Mouse (Mus musculus) C2C12 (cell line): ENCODE measurements at regions not wholly inside any gene's neighbourhood (a gene's known extent, or its start where the extent isn't known, plus 50 kb on each side); places are given as distances from the start of the nearest gene placed in this dataset.

Experiments used
- H3K27me3 ChIP-seq: one replicate; pipeline ENCODE4 v1.6.1; 2011; ENCODE audit not compliant: control insufficient read depth, insufficient read depth, insufficient read length
- H3K36me3 ChIP-seq: one replicate; pipeline ENCODE4 v1.6.1; 2011; ENCODE audit not compliant: control insufficient read depth, insufficient read depth
- H3K4me3 ChIP-seq: one replicate; pipeline ENCODE4 v1.5.1; 2011; ENCODE audit warnings: mild to moderate bottlenecking, control low read depth; ENCODE audit not compliant: poor library complexity, insufficient read depth, severe bottlenecking
- H3K79me2 ChIP-seq: one replicate; pipeline ENCODE4 v1.6.1; 2011; ENCODE audit not compliant: control insufficient read depth, insufficient read depth
- H3K79me3 ChIP-seq: one replicate; pipeline ENCODE4 v1.6.1; 2011; ENCODE audit warnings: low read depth, control low read depth
- H3ac ChIP-seq: one replicate; pipeline ENCODE3; 2011; ENCODE audit warnings: low read depth; ENCODE audit not compliant: control insufficient read depth, insufficient read length
- CEBPB ChIP-seq: IDR thresholded peaks from one replicate; pipeline ENCODE4 v1.6.1; 2011; ENCODE audit warnings: low read depth, mild to moderate bottlenecking, control low read depth, moderate library complexity
- CTCF ChIP-seq: IDR thresholded peaks from one replicate; pipeline ENCODE4 v1.5.1; 2011; ENCODE audit not compliant: control insufficient read depth, insufficient read depth, insufficient read length
- FOSL1 ChIP-seq: IDR thresholded peaks from one replicate; pipeline ENCODE4 v1.8.0; 2011; ENCODE audit warnings: mild to moderate bottlenecking, low read length; ENCODE audit not compliant: poor library complexity, insufficient read depth, severe bottlenecking
- MAX ChIP-seq: IDR thresholded peaks from one replicate; pipeline ENCODE4 v1.6.1; 2011; ENCODE audit warnings: mild to moderate bottlenecking, control low read depth
- MYOD1 ChIP-seq: IDR thresholded peaks from one replicate; pipeline ENCODE4 v1.6.1; 2011; ENCODE audit warnings: low read depth; ENCODE audit not compliant: control insufficient read depth, insufficient read length
- MYOG ChIP-seq: IDR thresholded peaks from one replicate; pipeline ENCODE4 v1.6.1; 2011; ENCODE audit not compliant: control insufficient read depth, insufficient read length; ENCODE audit errors: extremely low read depth
- USF1 ChIP-seq: IDR thresholded peaks from one replicate; pipeline ENCODE4 v1.6.1; 2011; ENCODE audit warnings: low read depth, mild to moderate bottlenecking, control low read depth, moderate library complexity

- TF ChIP-seq MYOG (no peak), USF1 (no peak), CTCF (no peak), FOSL1 (no peak), MYOD1 (no peak), CEBPB (no peak), MAX (no peak)
- peaks cover 28% of the 10 kb centered on the region for H3K27me3 ChIP-seq
- no peaks in the 10 kb centered on the region for H3K79me3 ChIP-seq
- H3K79me2 ChIP-seq, result no peaks in the 10 kb centered on the region
- no peak overlapping the region for H3ac ChIP-seq
- no peak overlapping the region for H3K4me3 ChIP-seq
- H3K36me3 ChIP-seq, result no peaks in the 10 kb centered on the region
These were observed 55.5 kb upstream of the Brd7 start for GRCm38 (mm10) chr8:88417307-88418095.

- H3K79me3 ChIP-seq, result no peaks in the 10 kb centered on the region
- peaks cover 17% of the 10 kb centered on the region for H3K27me3 ChIP-seq
- no peaks in the 10 kb centered on the region for H3K79me2 ChIP-seq
- H3K36me3 ChIP-seq, result no peaks in the 10 kb centered on the region
- H3ac ChIP-seq, result no peak overlapping the region
- H3K4me3 ChIP-seq, result no peak overlapping the region
- no peak for TF ChIP-seq FOSL1
- TF ChIP-seq CTCF, result no peak
- TF ChIP-seq MAX, result no peak
- TF ChIP-seq USF1, result no peak
- TF ChIP-seq MYOD1, result no peak
- no peak for TF ChIP-seq MYOG
- TF ChIP-seq CEBPB, result no peak
These were observed 61.3 kb upstream of the Brd7 start for GRCm38 (mm10) chr8:88423264-88423663.

GRCm38 (mm10) chr8:88428560-88428959, 66.6 kb upstream of the Brd7 start:
- Histone ChIP-seq H3K36me3 (no peaks in the 10 kb centered on the region), H3K79me2 (no peaks in the 10 kb centered on the region), H3ac (no peak overlapping the region), H3K79me3 (no peaks in the 10 kb centered on the region), H3K4me3 (no peak overlapping the region), H3K27me3 (peaks cover 34% of the 10 kb centered on the region)
- TF ChIP-seq CEBPB, result no peak
- TF ChIP-seq CTCF, result no peak
- TF ChIP-seq MYOG, result no peak
- TF ChIP-seq MYOD1, result no peak
- TF ChIP-seq FOSL1, result no peak
- no peak for TF ChIP-seq USF1
- no peak for TF ChIP-seq MAX

GRCm38 (mm10) chr8:88431389-88431788, 69.4 kb upstream of the Brd7 start:
- Histone ChIP-seq H3K79me3 (no peaks in the 10 kb centered on the region), H3K27me3 (peaks cover 34% of the 10 kb centered on the region), H3K36me3 (no peaks in the 10 kb centered on the region), H3ac (no peak overlapping the region), H3K79me2 (no peaks in the 10 kb centered on the region), H3K4me3 (no peak overlapping the region)
- TF ChIP-seq CTCF (no peak), MYOG (no peak), MYOD1 (no peak), CEBPB (no peak), USF1 (no peak), MAX (no peak), FOSL1 (no peak)

GRCm38 (mm10) chr8:88435686-88436085, 73.7 kb upstream of the Brd7 start:
- no peak for TF ChIP-seq FOSL1
- no peak for TF ChIP-seq USF1
- peaks cover 28% of the 10 kb centered on the region for H3K27me3 ChIP-seq

GRCm38 (mm10) chr8:88440219-88440618, 78.2 kb upstream of the Brd7 start:
- no peaks in the 10 kb centered on the region for H3K79me3 ChIP-seq
- H3K79me2 ChIP-seq, result no peaks in the 10 kb centered on the region
- H3K4me3 ChIP-seq, result no peak overlapping the region
- H3K36me3 ChIP-seq, result no peaks in the 10 kb centered on the region
- no peak for TF ChIP-seq USF1
- TF ChIP-seq MAX, result no peak
- no peak for TF ChIP-seq MYOD1
- no peak for TF ChIP-seq CTCF
- TF ChIP-seq MYOG, result no peak
- TF ChIP-seq CEBPB, result no peak
- no peak for TF ChIP-seq FOSL1
- H3ac ChIP-seq, result no peak overlapping the region
- peaks cover 34% of the 10 kb centered on the region for H3K27me3 ChIP-seq

More at GRCm38 (mm10) chr8:88435686-88436085, 73.7 kb upstream of the Brd7 start:
- H3K4me3 ChIP-seq, result no peak overlapping the region
- no peaks in the 10 kb centered on the region for H3K79me3 ChIP-seq
- no peaks in the 10 kb centered on the region for H3K79me2 ChIP-seq
- H3ac ChIP-seq, result no peak overlapping the region
- H3K36me3 ChIP-seq, result no peaks in the 10 kb centered on the region
